Mouse (Mus musculus) embryonic facial prominence, embryonic 15.5 days (tissue): ENCODE results near the gene Rgs7bp. TPM values are rescaled to one million over a fixed set of nuclear protein-coding genes. Genes with fewer than 3 reads are reported as not detected.
A peak's percentile ranks its signal among the peaks of the same experiment; 100 is the strongest.

Source experiments
- ATAC-seq: fragments of 200-750 bp; cut with Nextera tagmentation; 2 replicates; pipeline ENCODE4 v1.8.0; 2017; ENCODE audit warnings: low read depth, moderate TSS enrichment; ENCODE audit not compliant: insufficient number of reproducible peaks, low FRiP score, low TSS enrichment
- H3K27ac ChIP-seq: fragments of 300-500 bp; sonication (generic); replicated peaks from 2 replicates; pipeline ENCODE4 v1.5.1; 2015; ENCODE audit warnings: mild to moderate bottlenecking, inconsistent platforms
- H3K27me3 ChIP-seq: fragments of 300-500 bp; sonication (generic); 2 replicates; pipeline ENCODE4 v1.6.1; 2015; ENCODE audit warnings: inconsistent platforms
- H3K36me3 ChIP-seq: fragments of 300-500 bp; sonication (generic); 2 replicates; pipeline ENCODE4 v1.6.1; 2015; ENCODE audit warnings: mild to moderate bottlenecking, inconsistent platforms
- H3K4me1 ChIP-seq: fragments of 300-500 bp; sonication (generic); 2 replicates; pipeline ENCODE4 v1.6.1; 2015; ENCODE audit warnings: inconsistent platforms
- H3K4me2 ChIP-seq: fragments of 300-500 bp; sonication (generic); replicated peaks from 2 replicates; pipeline ENCODE4 v1.6.1; 2015; ENCODE audit warnings: mild to moderate bottlenecking, inconsistent platforms
- H3K4me3 ChIP-seq: fragments of 300-500 bp; sonication (generic); replicated peaks from 2 replicates; pipeline ENCODE4 v1.5.1; 2015; ENCODE audit warnings: mild to moderate bottlenecking, inconsistent platforms
- H3K9ac ChIP-seq: fragments of 300-500 bp; sonication (generic); 2 replicates; pipeline ENCODE4 v1.6.1; 2015; ENCODE audit warnings: inconsistent platforms
- H3K9me3 ChIP-seq: fragments of 300-500 bp; sonication (generic); replicated peaks from 2 replicates; pipeline ENCODE4 v1.6.1; 2016; ENCODE audit warnings: inconsistent platforms
- WGBS: fragments of 180-500 bp; shearing (Covaris S2); methylation state at CpG from one replicate; pipeline ENCODE4 v1.1.7; 2015; 5-methylcytosine and 5-hydroxymethylcytosine counted together
- polyA plus RNA-seq: library from polyadenylated mRNA; unstranded; fragments of >200 nt; fragmentation: Nextera tagmentation; extraction: Ambion mirVana; gene quantifications from 2 replicates; pipeline ENCODE4 v1.2.1, GENCODE M21; 2015

The Rgs7bp gene
- polyA plus RNA-seq, 1 experiment from 2014 or later = 4.3 TPM

DNA sequence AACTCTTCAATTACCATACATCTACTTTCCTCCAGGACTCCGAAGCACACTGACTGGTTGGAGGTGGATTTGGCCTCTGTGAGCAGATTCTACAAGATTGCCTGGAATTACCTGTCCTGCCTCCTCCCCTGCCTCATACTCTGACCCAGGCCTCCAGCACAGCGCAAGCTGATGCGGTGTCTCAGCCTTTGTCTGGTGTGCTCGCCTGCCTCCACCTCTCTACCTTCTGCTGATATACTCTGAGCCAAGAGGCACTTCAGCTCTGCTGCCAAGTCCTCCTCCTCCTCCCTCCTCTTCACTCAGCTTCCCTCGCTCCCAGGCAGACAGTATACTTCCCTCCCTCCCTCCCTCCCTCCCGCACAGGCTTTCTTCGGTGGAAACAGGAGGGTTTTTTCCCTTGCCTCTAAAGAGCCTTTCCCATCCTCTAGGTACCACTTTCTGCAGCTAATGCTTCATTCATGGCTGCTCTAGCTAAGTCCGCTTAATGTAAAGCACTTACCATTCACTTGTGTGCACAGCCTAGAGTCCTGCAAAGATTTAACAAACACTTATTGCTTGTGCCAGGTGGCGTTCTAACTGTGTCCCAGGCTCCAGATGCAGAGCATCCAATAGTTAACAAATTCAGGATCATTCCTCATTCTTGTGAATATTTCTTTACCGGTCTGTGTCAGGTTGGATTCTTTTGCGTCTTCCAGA is 91.9 kb downstream of the Rgs7bp start:
- peaks cover 7% of the 10 kb centered on the region; the same call in 1 of the 2 replicates for H3K4me1 ChIP-seq
- no peaks in the 10 kb centered on the region for H3K27me3 ChIP-seq
- H3K9me3 ChIP-seq = no peaks in the 10 kb centered on the region
- no peak; the same call in 1 of the 2 replicates for ATAC-seq
- H3K4me3 ChIP-seq = no peak overlapping the region
- H3K4me2 ChIP-seq = no peak overlapping the region
- no peaks in the 10 kb centered on the region for H3K36me3 ChIP-seq
- 56% methylated on average over 11 of the region's 11 CpGs for WGBS
- no peak overlapping the region for H3K27ac ChIP-seq
- H3K9ac ChIP-seq = no peak overlapping the region

DNA sequence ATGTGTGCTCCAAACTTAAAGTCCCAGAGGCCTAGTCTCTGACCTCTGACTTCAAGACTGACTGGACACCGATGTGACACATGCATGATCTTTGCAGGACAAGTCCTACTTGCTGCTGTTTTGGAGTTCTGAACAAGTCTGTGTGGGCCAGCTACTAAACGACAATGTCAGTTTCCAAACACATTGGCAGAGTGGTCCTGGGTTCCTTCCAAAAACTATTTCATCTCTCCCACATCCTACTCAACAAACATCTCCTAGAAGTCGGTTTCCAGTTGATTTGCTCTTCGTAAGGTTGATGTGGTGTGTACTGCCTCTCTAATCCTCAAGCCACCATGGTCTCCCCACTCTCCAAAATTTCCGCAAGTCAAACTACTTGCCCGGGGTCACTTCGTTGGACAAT is 92.6 kb downstream of the Rgs7bp start:
- 83% methylated on average over 7 of the region's 7 CpGs for WGBS
- no peak overlapping the region for H3K4me2 ChIP-seq
- no peak overlapping the region for H3K4me3 ChIP-seq
- H3K9me3 ChIP-seq = no peaks in the 10 kb centered on the region
- H3K27me3 ChIP-seq = no peaks in the 10 kb centered on the region
- no peak for ATAC-seq
- no peaks in the 10 kb centered on the region for H3K36me3 ChIP-seq
- H3K4me1 ChIP-seq = peaks cover 7% of the 10 kb centered on the region; the same call in 1 of the 2 replicates
- no peak overlapping the region for H3K27ac ChIP-seq
- H3K9ac ChIP-seq = no peak overlapping the region

DNA sequence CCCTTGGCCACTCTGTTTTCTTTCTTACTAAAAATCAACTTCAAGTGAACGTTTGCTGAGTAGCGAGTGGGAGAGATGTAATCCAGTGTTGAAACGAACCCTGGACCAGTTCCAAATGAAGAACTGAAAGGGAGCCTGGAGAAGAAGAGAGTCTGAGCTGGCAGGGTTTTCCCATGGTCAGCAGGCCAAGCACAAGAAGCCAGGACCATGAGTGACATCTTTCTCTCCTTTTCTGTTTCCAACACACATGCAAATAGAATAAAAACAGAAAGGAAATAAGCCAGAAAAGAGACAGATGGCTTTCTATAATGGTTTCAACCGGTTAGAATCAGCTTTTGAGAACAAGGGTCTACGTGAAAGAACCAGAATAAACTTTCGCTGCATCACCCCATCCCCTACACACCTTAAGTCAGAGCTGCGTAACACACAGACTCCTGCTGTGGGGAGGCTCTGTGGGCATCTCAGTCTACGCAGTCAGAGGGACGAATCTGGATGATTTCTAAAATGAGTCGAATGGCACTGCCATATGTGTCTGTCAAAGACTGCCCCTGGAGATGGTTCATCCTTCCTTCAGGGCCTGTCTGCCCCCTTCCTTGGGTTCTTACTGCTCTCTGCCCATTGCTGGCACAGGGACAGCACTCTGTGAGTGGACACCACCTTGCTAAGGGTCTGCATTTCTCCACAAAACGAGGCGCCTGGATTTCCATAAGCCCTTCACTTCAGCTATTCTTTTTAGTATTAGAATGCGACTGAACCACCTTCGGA is 93.6 kb downstream of the Rgs7bp start:
- Histone ChIP-seq H3K27me3 (no peaks in the 10 kb centered on the region), H3K4me1 (peaks cover 7% of the 10 kb centered on the region; the same call in 1 of the 2 replicates), H3K4me2 (no peak overlapping the region), H3K9ac (no peak overlapping the region), H3K36me3 (no peaks in the 10 kb centered on the region), H3K9me3 (no peaks in the 10 kb centered on the region), H3K4me3 (no peak overlapping the region), H3K27ac (no peak overlapping the region)
- no peak for ATAC-seq
- 75% methylated on average over 14 of the region's 14 CpGs for WGBS

DNA sequence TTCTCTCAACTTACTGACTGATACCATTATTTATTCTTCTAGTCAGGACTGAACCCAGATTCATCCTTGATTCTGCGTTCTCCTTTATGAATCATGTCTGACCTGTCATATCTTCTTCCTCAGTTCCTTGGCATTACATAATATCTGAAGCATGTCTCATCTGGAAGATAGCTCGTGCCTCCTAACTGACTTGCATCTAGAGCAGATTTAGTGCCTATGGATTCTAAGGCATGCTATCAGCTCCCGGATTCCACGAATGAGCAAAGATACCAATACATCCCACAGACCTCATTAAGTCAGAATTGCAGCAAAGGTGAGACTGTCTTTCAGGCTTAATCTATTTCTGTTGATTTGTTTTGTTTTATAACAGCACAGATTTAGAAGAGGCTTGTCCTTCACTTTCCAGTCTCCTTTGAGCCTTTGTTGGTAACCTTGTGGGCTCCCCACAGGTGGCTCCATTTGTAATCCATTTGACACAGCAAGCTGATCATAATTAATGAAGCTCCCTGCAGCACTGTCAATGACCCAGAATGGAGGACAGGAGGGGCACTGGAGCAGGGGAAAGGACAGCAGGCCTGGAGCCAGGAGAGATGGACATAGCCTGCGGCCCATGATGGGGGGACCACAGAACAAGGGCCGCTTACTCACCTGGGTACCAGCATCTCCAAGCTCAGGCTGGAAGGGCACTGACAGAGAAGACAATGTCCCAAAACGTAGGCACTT is 94.4 kb downstream of the Rgs7bp start:
- peaks cover 7% of the 10 kb centered on the region; the same call in 1 of the 2 replicates for H3K4me1 ChIP-seq
- H3K27me3 ChIP-seq = no peaks in the 10 kb centered on the region
- no peaks in the 10 kb centered on the region for H3K9me3 ChIP-seq
- no peaks in the 10 kb centered on the region for H3K36me3 ChIP-seq
- H3K9ac ChIP-seq = no peak overlapping the region
- ATAC-seq = no peak
- WGBS = 80% methylated on average over 7 of the region's 7 CpGs
- no peak overlapping the region for H3K27ac ChIP-seq
- H3K4me2 ChIP-seq = no peak overlapping the region
- H3K4me3 ChIP-seq = no peak overlapping the region

DNA sequence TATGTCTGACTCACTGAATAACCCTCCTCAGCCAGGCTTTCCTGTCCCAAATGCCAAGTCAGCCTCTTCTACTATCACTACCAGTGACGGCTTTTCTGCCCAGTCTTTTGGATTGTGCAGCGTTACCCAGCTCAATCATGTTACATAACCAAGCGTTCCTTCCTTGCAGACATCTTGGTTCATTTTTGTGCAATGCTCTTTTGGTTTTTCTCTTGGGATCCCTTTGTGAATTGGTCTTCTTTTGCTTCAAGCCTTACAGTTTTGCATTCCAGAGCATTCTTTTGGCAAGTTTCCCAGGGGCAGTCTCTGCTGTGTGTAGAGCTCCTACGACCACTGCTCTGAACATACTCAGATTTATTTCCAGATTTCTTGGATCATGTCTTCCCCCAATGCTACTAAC is 95.0 kb downstream of the Rgs7bp start:
- 41% methylated on average over 4 of the region's 4 CpGs for WGBS
- Histone ChIP-seq H3K27me3 (no peaks in the 10 kb centered on the region), H3K4me3 (no peak overlapping the region), H3K36me3 (no peaks in the 10 kb centered on the region), H3K9me3 (no peaks in the 10 kb centered on the region), H3K4me2 (no peak overlapping the region), H3K27ac (no peak overlapping the region), H3K4me1 (peaks cover 7% of the 10 kb centered on the region; the same call in 1 of the 2 replicates), H3K9ac (no peak overlapping the region)
- ATAC-seq = no peak

DNA sequence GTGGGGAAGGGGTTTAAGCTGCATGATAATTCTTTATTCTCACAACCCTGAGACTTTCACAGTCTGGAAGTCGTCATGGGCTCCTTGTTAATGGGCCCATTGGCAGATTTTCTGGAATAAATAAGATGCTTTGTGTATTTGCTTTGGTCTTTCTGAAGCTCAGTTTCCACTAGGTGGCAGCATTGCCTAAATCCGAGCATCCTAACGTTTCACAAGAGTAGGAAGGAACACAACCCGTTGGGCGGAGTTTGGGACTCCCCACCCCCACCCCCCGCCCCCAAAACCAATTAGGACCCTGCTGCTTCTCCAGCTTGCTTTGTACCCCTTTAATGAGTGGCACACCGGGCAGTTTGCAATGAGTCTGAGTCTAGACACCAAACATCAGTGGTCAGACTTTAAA is 106.8 kb downstream of the Rgs7bp start:
- peak; percentile 54; the same call in 1 of the 2 replicates for ATAC-seq
- H3K4me3 ChIP-seq = 0 out of 2 replicates have a peak overlapping the region, but pooled peaks have one; percentile 15

DNA sequence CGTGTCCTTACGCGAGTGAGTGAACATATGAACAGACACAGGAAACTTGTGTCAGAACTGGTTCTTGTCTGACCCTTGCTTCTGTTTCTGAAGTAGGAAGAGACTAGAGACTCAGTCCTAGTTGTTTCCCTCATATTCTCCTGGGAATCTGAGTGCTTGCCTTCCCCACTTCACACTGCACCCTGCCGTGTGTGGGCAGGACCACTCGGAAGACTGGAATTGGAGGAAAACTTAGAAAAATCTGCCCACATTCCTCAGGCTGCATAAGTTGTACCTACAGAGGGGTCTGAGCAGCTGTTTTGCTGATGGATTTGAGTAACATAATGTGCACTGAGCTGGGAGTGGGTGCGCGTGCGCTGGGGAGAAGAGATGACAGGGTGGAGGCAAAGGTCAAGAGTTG is 114.2 kb downstream of the Rgs7bp start:
- no peaks in the 10 kb centered on the region for H3K9me3 ChIP-seq
- no peak overlapping the region for H3K4me2 ChIP-seq
- ATAC-seq = no peak
- H3K9ac ChIP-seq = no peak overlapping the region
- no peaks in the 10 kb centered on the region for H3K36me3 ChIP-seq
- no peaks in the 10 kb centered on the region for H3K27me3 ChIP-seq
- WGBS = 91% methylated on average over 8 of the region's 8 CpGs
- no peaks in the 10 kb centered on the region for H3K4me1 ChIP-seq
- H3K4me3 ChIP-seq = no peak overlapping the region
- H3K27ac ChIP-seq = no peak overlapping the region

More for the DNA sequence above, 106.8 kb downstream of the Rgs7bp start:
- Histone ChIP-seq H3K9ac (no peak overlapping the region), H3K4me2 (peak overlapping the region; percentile 35; the same call in 1 of the 2 replicates), H3K9me3 (no peaks in the 10 kb centered on the region), H3K27ac (no peak overlapping the region), H3K27me3 (no peaks in the 10 kb centered on the region), H3K36me3 (no peaks in the 10 kb centered on the region), H3K4me1 (no peaks in the 10 kb centered on the region)
- under 1% methylated on average over 7 of the region's 7 CpGs for WGBS

DNA sequence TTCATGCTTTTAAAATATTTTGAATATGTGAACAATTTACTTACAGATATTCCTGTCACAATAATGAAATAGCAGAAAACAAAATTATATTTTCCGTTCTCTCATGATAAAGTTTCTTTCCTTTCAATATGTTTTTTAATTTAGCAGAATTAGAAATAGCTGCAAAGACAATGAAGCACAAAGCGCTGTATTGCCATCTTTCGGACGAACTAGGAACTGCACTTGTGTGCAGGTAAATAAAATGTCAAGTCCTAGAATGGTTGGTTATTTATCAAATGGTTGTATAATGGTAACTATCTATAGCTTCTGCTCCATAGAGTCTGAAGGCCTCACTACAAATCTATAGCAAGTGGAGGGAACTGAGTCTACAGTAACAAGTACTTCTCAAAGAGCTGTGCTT is 114.9 kb downstream of the Rgs7bp start:
- H3K9me3 ChIP-seq = no peaks in the 10 kb centered on the region
- H3K4me3 ChIP-seq = no peak overlapping the region
- no peaks in the 10 kb centered on the region for H3K27me3 ChIP-seq
- H3K4me2 ChIP-seq = no peak overlapping the region
- 3% methylated on average over 4 of the region's 4 CpGs for WGBS
- H3K9ac ChIP-seq = no peak overlapping the region
- no peak for ATAC-seq
- no peaks in the 10 kb centered on the region for H3K4me1 ChIP-seq
- H3K36me3 ChIP-seq = no peaks in the 10 kb centered on the region
- no peak overlapping the region for H3K27ac ChIP-seq

DNA sequence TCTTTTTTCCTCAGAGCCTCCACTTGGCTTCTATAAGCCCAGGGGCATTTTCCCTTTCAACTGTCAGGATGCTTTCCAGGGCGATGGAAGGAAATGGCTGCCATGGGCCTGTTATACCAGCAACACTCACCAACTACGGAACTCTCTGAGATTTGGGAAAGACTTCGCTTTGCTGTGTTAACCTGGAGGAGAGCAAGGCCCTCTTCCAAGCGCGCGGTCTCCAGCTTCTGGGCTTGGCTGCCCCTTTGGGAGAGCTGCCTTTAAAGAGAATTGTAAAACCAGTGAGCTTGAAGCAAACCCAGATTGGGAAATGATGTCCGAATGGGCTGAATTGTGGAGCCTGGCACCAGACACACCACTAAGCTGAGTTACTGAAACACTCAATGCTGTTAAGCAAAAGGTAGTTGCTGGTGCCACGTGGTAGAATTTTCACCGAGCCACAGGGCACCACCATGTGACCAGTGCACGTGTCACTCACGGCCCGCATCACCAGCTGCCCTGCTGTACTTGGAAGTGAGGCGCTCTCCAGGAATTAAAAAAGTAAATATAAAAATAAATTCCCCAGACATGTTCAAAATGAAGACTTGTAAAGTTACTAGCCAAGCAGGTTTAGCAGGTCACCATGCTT is 115.7 kb downstream of the Rgs7bp start:
- Histone ChIP-seq H3K36me3 (no peaks in the 10 kb centered on the region), H3K4me2 (no peak overlapping the region), H3K9me3 (no peaks in the 10 kb centered on the region), H3K4me1 (no peaks in the 10 kb centered on the region), H3K4me3 (no peak overlapping the region), H3K27ac (no peak overlapping the region), H3K27me3 (no peaks in the 10 kb centered on the region), H3K9ac (no peak overlapping the region)
- ATAC-seq = no peak; the same call in 1 of the 2 replicates
- WGBS = 70% methylated on average over 13 of the region's 13 CpGs

DNA sequence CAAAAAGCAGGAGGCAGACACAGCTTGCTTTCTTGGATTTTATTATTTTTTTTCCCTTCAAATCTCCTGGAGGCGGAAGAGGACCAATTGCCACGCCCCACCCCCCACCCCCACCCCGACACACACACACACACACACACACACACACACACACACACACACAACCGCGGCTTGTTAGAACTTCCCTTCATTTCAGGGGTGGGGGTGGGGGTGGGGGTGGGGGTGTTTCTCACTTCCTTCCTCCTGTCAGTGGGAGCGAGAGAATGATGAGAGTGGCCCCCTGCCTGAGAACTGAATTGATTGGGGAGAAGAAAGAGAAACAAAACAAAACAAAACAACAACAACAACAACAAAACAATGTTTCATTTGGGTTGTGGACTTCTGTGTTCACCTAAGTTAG is 117.0 kb downstream of the Rgs7bp start:
- H3K4me1 ChIP-seq = no peaks in the 10 kb centered on the region
- no peaks in the 10 kb centered on the region for H3K36me3 ChIP-seq
- no peaks in the 10 kb centered on the region for H3K9me3 ChIP-seq
- ATAC-seq = no peak
- H3K4me2 ChIP-seq = peak overlapping the region; percentile 45
- H3K27me3 ChIP-seq = no peaks in the 10 kb centered on the region
- peak overlapping the region; percentile 24 for H3K4me3 ChIP-seq
- no peak overlapping the region for H3K27ac ChIP-seq
- 9% methylated on average over 6 of the region's 6 CpGs for WGBS
- no peak overlapping the region for H3K9ac ChIP-seq

DNA sequence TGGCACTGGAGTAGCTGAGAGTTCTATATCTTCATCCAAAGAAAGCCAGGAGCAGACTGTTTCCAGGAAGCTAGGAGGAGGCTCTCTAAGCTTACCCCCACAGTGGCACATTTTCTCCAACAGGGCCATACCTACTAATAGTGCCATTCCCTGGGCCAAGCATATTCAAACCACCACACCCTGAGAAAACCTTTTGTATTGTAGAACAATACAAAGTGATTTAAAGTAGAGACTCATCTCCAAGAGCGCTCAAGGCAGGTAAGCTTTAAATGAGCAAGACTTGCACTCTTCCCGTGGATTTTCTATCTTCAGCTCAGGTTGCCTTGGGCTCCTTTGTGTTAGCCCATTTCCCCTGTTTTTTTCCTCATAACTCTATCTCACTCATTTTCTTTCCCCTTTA is 118.1 kb downstream of the Rgs7bp start:
- no peaks in the 10 kb centered on the region for H3K27me3 ChIP-seq
- no peaks in the 10 kb centered on the region for H3K36me3 ChIP-seq
- H3K27ac ChIP-seq = no peak overlapping the region
- H3K9ac ChIP-seq = no peak overlapping the region
- ATAC-seq = no peak
- WGBS = 83% methylated on average over 2 of the region's 2 CpGs
- no peak overlapping the region for H3K4me3 ChIP-seq
- no peaks in the 10 kb centered on the region for H3K4me1 ChIP-seq
- H3K9me3 ChIP-seq = no peaks in the 10 kb centered on the region
- no peak overlapping the region for H3K4me2 ChIP-seq
